14 mouse cellular contexts compared by ENCODE assay signal in genomic region chr1:79707383-79707782, GRCm38 (mm10). TPM values are rescaled to one million over a fixed set of nuclear protein-coding genes. Genes with fewer than 3 reads are reported as not detected.
DNase-seq lines count a peak whose midpoint lies in the region.
"Had no signal": no experiment of that assay in that cellular context is flagged by ENCODE, and none has a peak within 500 bp of the region (broad histone marks: within the 10 kb centered on the region; RNA-seq: fewer than 3 reads in every experiment).

No protein-coding gene starts in this region.

- DNase-seq in heart, adult 11 months, result peak; percentile 57
- no peak for DNase-seq in heart, postnatal 25 days (ENCODE audit: low spot score)
- peak; percentile 54 for DNase-seq in right cerebral cortex, adult 18-20 months
- no peak for DNase-seq in right cerebral cortex, postnatal 4 days
- DNase-seq: adrenal gland, adult 2 months; adrenal gland, adult 8-10 months; adrenal gland, postnatal 10 days; adrenal gland, postnatal 14 days; adrenal gland, postnatal 25 days; adrenal gland, postnatal 36 days; B cell, adult 2 months; cerebellum, adult 11 months; cerebellum, adult 11-12 months; cerebellum, adult 18-20 months had no signal

- intact Hi-C loops in heart, postnatal 25 days (cut with DNase I), result loop anchor here (5.0 kb wide), 1 partner anchor 45 kb away; no protein-coding TSS in a partner anchor

RNA-seq across cellular contexts. Expression of gene Ap1s3, which starts 35.6 kb away (rescaled TPM):
- under 1 TPM; 0.08 to 0.56 TPM for total RNA-seq in heart, postnatal 25 days (2021)

Comparison
In these comparisons a context has a peak if more than half of its experiments do, and no peak if none do; other contexts are left out.
1. DNase-seq: peak in heart, adult 11 months (single experiment) and right cerebral cortex, adult 18-20 months (single experiment); none in heart, postnatal 25 days (single experiment) and right cerebral cortex, postnatal 4 days (single experiment).